Mouse (Mus musculus) C2C12 (cell line): ENCODE measurements around the gene Gm8246. TPM values are rescaled to one million over a fixed set of nuclear protein-coding genes. Genes with fewer than 3 reads are reported as not detected.
"Not testable (repeated sequence)": the region's sequence is repeated elsewhere in the genome, so short reads cannot be mapped to it uniquely, and the experiment has no call there.

Experiments used
- H3K27me3 ChIP-seq: one replicate; pipeline ENCODE4 v1.6.1; 2011; ENCODE audit not compliant: control insufficient read depth, insufficient read depth, insufficient read length
- H3K36me3 ChIP-seq: one replicate; pipeline ENCODE4 v1.6.1; 2011; ENCODE audit not compliant: control insufficient read depth, insufficient read depth
- H3K4me3 ChIP-seq: one replicate; pipeline ENCODE4 v1.5.1; 2011; ENCODE audit warnings: mild to moderate bottlenecking, control low read depth; ENCODE audit not compliant: poor library complexity, insufficient read depth, severe bottlenecking
- H3K79me2 ChIP-seq: one replicate; pipeline ENCODE4 v1.6.1; 2011; ENCODE audit not compliant: control insufficient read depth, insufficient read depth
- H3K79me3 ChIP-seq: one replicate; pipeline ENCODE4 v1.6.1; 2011; ENCODE audit warnings: low read depth, control low read depth
- H3ac ChIP-seq: one replicate; pipeline ENCODE3; 2011; ENCODE audit warnings: low read depth; ENCODE audit not compliant: control insufficient read depth, insufficient read length
- long read RNA-seq, 2 experiments: library from polyadenylated mRNA; unstranded; transcript quantifications; one replicate each; pipeline ENCODE4 v2.0.0; 2019 to 2020
- polyA plus RNA-seq: library from polyadenylated mRNA; unstranded; fragments of >200 nt; fragmentation: generic; extraction: Trizol; gene quantifications from one replicate; pipeline ENCODE4 v1.2.1, GENCODE M21; 2012; ENCODE audit warnings: missing spikeins

The Gm8246 gene
- not detected for polyA plus RNA-seq
- long read RNA-seq, experiment 1, result 0 reads
- long read RNA-seq, experiment 2, result 0 reads

DNA sequence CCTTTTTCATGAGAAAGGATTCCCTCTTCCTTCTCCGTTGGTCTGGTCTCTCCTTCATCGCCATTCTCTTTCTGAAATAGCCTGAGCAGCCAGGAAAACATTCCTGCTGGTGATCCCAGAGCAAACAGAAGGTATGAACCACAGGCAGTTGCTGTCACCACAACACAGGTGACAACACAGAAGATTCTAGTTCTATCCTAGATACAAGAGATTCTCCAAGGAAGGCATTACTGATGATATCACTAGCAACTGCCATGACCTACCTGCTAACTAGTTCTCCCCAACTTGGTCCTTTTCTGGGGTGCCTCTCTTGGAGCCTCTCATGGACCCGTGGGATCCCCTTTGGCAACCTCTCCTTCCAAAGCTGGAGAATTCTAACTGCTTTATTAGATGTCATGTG is at the start of gene Gm8246:
Gm8246 (minus strand) TSS at position 101 of the 400 bp plus-strand sequence.
- not testable (repeated sequence) for H3K79me2 ChIP-seq, H3K79me3 ChIP-seq, H3ac ChIP-seq, H3K4me3 ChIP-seq, H3K27me3 ChIP-seq, H3K36me3 ChIP-seq

DNA sequence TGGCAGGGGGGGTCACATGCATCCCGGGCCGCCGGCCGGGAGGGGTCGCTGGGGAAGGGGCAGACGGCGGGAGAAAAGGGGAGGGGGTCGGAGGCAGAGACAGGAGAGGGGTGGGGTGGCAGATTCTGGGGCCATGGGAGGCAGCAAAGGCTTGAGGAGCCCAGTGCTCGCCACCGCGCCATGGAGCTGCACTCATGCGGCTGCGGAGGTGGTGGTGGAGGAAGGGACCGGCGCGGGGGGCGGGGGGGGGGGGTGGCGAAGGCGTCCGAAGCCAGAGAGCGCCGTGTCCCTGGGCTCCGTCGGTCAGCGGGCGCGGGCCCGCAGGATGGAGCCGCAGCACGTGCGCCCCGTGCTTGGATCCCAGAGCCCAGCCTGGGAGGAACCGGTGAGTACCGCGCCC is 23.7 kb upstream of the Gm8246 start, which contains the start of gene Gm3488:
Gm3488 (plus strand) TSS at position 301 of the 400 bp plus-strand sequence.
- not testable (repeated sequence) for H3K79me3 ChIP-seq, H3K36me3 ChIP-seq, H3K4me3 ChIP-seq, H3K27me3 ChIP-seq, H3K79me2 ChIP-seq, H3ac ChIP-seq

DNA sequence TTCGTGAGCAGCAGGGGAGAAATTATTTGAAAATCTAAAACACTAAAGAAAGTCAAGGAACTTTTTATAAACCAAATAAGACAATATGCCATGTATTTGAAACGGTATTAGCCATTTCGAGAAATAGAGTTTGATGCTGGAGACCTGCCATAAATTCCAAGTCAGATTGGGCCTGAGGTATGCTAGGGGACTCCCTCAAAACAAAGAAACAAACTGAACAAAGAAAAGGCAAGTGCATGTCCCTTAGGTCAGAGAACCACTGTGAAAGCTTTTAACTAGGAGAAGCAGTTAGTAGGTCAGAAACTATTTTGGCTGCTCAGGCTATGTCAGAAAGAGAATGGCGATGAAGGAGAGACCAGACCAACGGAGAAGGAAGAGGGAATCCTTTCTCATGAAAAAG is 6.3 kb upstream of the Gm8246 start, which contains the start of gene Gm3187:
Gm3187 (plus strand) TSS at position 301 of the 400 bp plus-strand sequence.
- not testable (repeated sequence) for H3K79me3 ChIP-seq, H3K4me3 ChIP-seq, H3K27me3 ChIP-seq

DNA sequence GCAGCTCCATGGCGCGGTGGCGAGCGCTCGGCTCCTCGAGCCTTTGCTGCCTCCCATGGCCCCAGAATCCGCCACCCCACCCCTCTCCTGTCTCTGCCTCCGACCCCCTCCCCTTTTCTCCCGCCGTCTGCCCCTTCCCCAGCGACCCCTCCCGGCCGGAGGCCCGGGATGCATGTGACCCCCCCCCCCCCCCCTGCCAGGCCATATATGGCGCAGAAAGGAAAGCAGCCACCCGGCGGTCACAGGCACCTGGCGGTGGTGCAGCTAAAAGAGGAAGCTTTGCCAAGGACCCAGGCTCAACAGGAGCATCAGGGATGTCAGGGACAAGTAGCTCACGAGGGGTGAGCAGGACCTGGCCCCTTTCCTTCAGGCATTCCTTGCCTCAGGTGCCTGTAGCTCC is 17.2 kb downstream of the Gm8246 start:
- not testable (repeated sequence) for H3K27me3 ChIP-seq, H3ac ChIP-seq, H3K36me3 ChIP-seq, H3K79me2 ChIP-seq, H3K79me3 ChIP-seq, H3K4me3 ChIP-seq

More for the DNA sequence above, 6.3 kb upstream of the Gm8246 start, which contains the start of gene Gm3187:
- H3K79me2 ChIP-seq, H3ac ChIP-seq, H3K36me3 ChIP-seq: not testable (repeated sequence)

DNA sequence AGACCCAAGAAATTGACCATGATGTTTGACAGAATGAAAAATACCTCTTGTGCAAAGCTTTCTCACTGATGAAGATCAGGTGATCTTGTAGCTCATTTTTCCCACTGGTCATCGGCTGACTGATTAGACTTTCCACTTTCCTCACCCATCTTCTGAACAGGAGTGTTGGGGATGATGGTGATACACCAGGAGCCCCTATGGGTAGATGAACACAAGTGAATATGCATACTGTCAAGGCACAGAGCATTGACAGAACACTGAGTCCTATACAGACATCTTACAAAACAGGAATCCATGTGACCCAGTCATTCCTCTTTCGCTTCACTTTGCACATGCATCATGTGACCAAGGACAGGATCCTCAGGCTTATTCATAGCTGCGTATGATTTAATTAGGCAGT is 22.3 kb downstream of the Gm8246 start, which contains the start of gene Gm3194:
Gm3194 (minus strand) TSS at position 101 of the 400 bp plus-strand sequence.
- not testable (repeated sequence) for H3ac ChIP-seq, H3K36me3 ChIP-seq

More for the DNA sequence above, 22.3 kb downstream of the Gm8246 start, which contains the start of gene Gm3194:
- not testable (repeated sequence) for H3K79me3 ChIP-seq, H3K4me3 ChIP-seq, H3K79me2 ChIP-seq, H3K27me3 ChIP-seq

Other genes starting within 250 kb of the Gm8246 start
- gene Gm3526, start 217.2 kb downstream of the Gm8246 start, polyA plus RNA-seq, result not detected
- not detected for gene Gm3542, start 142.9 kb downstream of the Gm8246 start, polyA plus RNA-seq
- gene Gm3500, start 88.8 kb downstream of the Gm8246 start, polyA plus RNA-seq, result not detected
- not detected for gene Gm3194, start 22.4 kb downstream of the Gm8246 start, polyA plus RNA-seq
- not detected for gene Gm3187, start 6.4 kb upstream of the Gm8246 start, polyA plus RNA-seq
- gene Gm3488, start 23.8 kb upstream of the Gm8246 start, polyA plus RNA-seq, result not detected
- gene Gm3532, start 60.7 kb upstream of the Gm8246 start, polyA plus RNA-seq, result 0.02 TPM
- gene Gm8265, start 155.2 kb upstream of the Gm8246 start, polyA plus RNA-seq, result not detected
- gene Gm9603, start 209.6 kb upstream of the Gm8246 start, polyA plus RNA-seq, result not detected